Mouse (Mus musculus): Measurements from ENCODE around the gene Ism2.

- TF ChIP-seq GATA1 (IDR thresholded peaks at IDR 0.05; ENCODE audit: borderline replicate concordance, low read length) (no peak), CTCF (IDR thresholded peaks at IDR 0.05; ENCODE audit: low read depth, low read length) (no peak), TAL1 (conservative IDR thresholded peaks at IDR 0.05; ENCODE audit: low read depth, low read length) (no peak), POLR2AphosphoS5 (IDR thresholded peaks at IDR 0.05; ENCODE audit: insufficient replicate concordance, low read depth, low read length) (no peak)
Measured at GRCm38 (mm10) chr12:87334886-87335285, 35.4 kb upstream of the Ism2 start.
